In genomic region chr17:83964454-83965211, GRCm38 (mm10) we compare ENCODE assay signal across 11 mouse cellular contexts.
DNase-seq lines count a peak whose midpoint lies in the region; ATAC-seq lines count a peak whose summit lies in the region.
"Had no signal": no experiment of that assay in that cellular context is flagged by ENCODE, and none has a peak within 500 bp of the region (broad histone marks: within the 10 kb centered on the region; RNA-seq: fewer than 3 reads in every experiment).

No protein-coding gene starts in this region.

- H3K9ac ChIP-seq in hindbrain, embryonic 12.5 days, result 0 out of 2 replicates have a peak overlapping the region, but pooled peaks have one; percentile 18
- H3K9ac ChIP-seq in hindbrain, embryonic 13.5 days, result no peak overlapping the region
- H3K9ac ChIP-seq in forebrain, embryonic 11.5 days (ENCODE audit: low read length), result no peak overlapping the region
- peak overlapping the region; percentile 49; the same call in 1 of the 2 replicates for H3K9ac ChIP-seq in limb, embryonic 11.5 days (ENCODE audit: low read length)
- H3K9ac ChIP-seq: neural tube, embryonic 12.5 days had no signal

- H3K4me2 ChIP-seq in hindbrain, embryonic 12.5 days (replicated peaks), result no peak overlapping the region
- no peak overlapping the region for H3K4me2 ChIP-seq in hindbrain, embryonic 13.5 days
- no peak overlapping the region for H3K4me2 ChIP-seq in forebrain, embryonic 11.5 days (ENCODE audit: low read depth, low read length, severe bottlenecking)
- no peak overlapping the region for H3K4me2 ChIP-seq in limb, embryonic 11.5 days (ENCODE audit: low read depth, severe bottlenecking)
- H3K4me2 ChIP-seq: neural tube, embryonic 12.5 days had no signal

- DNase-seq in forebrain, embryonic 11.5 days (ENCODE audit: low spot score), result no peak
- DNase-seq in limb, embryonic 11.5 days (ENCODE audit: low spot score), result peak; percentile 80
- DNase-seq in liver, result no peak
- no peak for DNase-seq in frontal cortex, postnatal 36 days (ENCODE audit: low spot score in 2 of 2)
- DNase-seq: adrenal gland, postnatal 10 days; lung, adult 18-20 months; thymus, postnatal 36 days had no signal

- H3K27ac ChIP-seq in hindbrain, embryonic 12.5 days, result no peak overlapping the region
- no peak overlapping the region for H3K27ac ChIP-seq in hindbrain, embryonic 13.5 days
- H3K27ac ChIP-seq in forebrain, embryonic 11.5 days (ENCODE audit: low read depth, low read length), result 0 out of 2 replicates have a peak overlapping the region, but pooled peaks have one; percentile 34
- H3K27ac ChIP-seq in limb, embryonic 11.5 days (replicated peaks; ENCODE audit: low read depth, low read length), result peak overlapping the region; percentile 95
- H3K27ac ChIP-seq: neural tube, embryonic 12.5 days had no signal

- H3K4me1 ChIP-seq in hindbrain, embryonic 12.5 days, result peaks cover 12% of the 10 kb centered on the region
- H3K4me1 ChIP-seq in hindbrain, embryonic 13.5 days (replicated peaks), result peaks cover 15% of the 10 kb centered on the region
- H3K4me1 ChIP-seq in forebrain, embryonic 11.5 days (replicated peaks; ENCODE audit: control insufficient read depth, insufficient read depth, low read length), result peaks cover 7% of the 10 kb centered on the region; the same call in 1 of the 2 replicates
- peaks cover 45% of the 10 kb centered on the region for H3K4me1 ChIP-seq in limb, embryonic 11.5 days (ENCODE audit: control insufficient read depth, insufficient read depth, low read length)

- no peaks in the 10 kb centered on the region for H3K9me3 ChIP-seq in hindbrain, embryonic 12.5 days (replicated peaks)
- H3K9me3 ChIP-seq in hindbrain, embryonic 13.5 days, result no peaks in the 10 kb centered on the region
- no peaks in the 10 kb centered on the region for H3K9me3 ChIP-seq in forebrain, embryonic 11.5 days (ENCODE audit: control insufficient read depth, low read length)
- H3K9me3 ChIP-seq in limb, embryonic 11.5 days (ENCODE audit: control insufficient read depth, low read length), result no peaks in the 10 kb centered on the region

- no peaks in the 10 kb centered on the region for H3K36me3 ChIP-seq in hindbrain, embryonic 12.5 days
- no peaks in the 10 kb centered on the region for H3K36me3 ChIP-seq in hindbrain, embryonic 13.5 days
- no peaks in the 10 kb centered on the region for H3K36me3 ChIP-seq in forebrain, embryonic 11.5 days (ENCODE audit: control insufficient read depth, insufficient read depth, low read length)
- H3K36me3 ChIP-seq in limb, embryonic 11.5 days (ENCODE audit: control insufficient read depth, insufficient read depth, low read length), result no peaks in the 10 kb centered on the region
- H3K36me3 ChIP-seq: neural tube, embryonic 12.5 days had no signal

- no peak for ATAC-seq in hindbrain, embryonic 12.5 days (ENCODE audit: low FRiP score)
- ATAC-seq in hindbrain, embryonic 13.5 days (ENCODE audit: low FRiP score), result no peak
- ATAC-seq in common myeloid progenitor, adult 5-6 weeks (replicated peaks; ENCODE audit: low read depth, poor library complexity, severe bottlenecking), result 0 out of 2 replicates have a peak, but pooled peaks have one; percentile 7
- peak; percentile 53 for ATAC-seq in forebrain, embryonic 11.5 days (replicated peaks; ENCODE audit: low FRiP score)
- ATAC-seq in limb, embryonic 11.5 days (ENCODE audit: insufficient number of reproducible peaks, low FRiP score, low TSS enrichment, low read depth), result peak; percentile 75

- 39% methylated on average over 13 of the region's 13 CpGs for WGBS in hindbrain, embryonic 12.5 days
- WGBS in hindbrain, embryonic 13.5 days, result 35% methylated on average over 13 of the region's 13 CpGs
- WGBS in forebrain, embryonic 11.5 days, result 37% methylated on average over 13 of the region's 13 CpGs
- WGBS in limb, embryonic 11.5 days, result 4% methylated on average over 13 of the region's 13 CpGs

- no peaks in the 10 kb centered on the region for H3K27me3 ChIP-seq in hindbrain, embryonic 12.5 days
- no peaks in the 10 kb centered on the region for H3K27me3 ChIP-seq in hindbrain, embryonic 13.5 days
- no peaks in the 10 kb centered on the region for H3K27me3 ChIP-seq in forebrain, embryonic 11.5 days (ENCODE audit: control insufficient read depth, insufficient read depth, low read length)
- H3K27me3 ChIP-seq in limb, embryonic 11.5 days (ENCODE audit: control insufficient read depth, insufficient read depth, low read length), result no peaks in the 10 kb centered on the region
- H3K27me3 ChIP-seq: neural tube, embryonic 12.5 days had no signal

- no peak overlapping the region for H3K4me3 ChIP-seq in hindbrain, embryonic 12.5 days
- no peak overlapping the region for H3K4me3 ChIP-seq in hindbrain, embryonic 13.5 days
- no peak overlapping the region for H3K4me3 ChIP-seq in forebrain, embryonic 11.5 days (ENCODE audit: low read depth, low read length)
- H3K4me3 ChIP-seq in limb, embryonic 11.5 days (ENCODE audit: low read depth, low read length), result no peak overlapping the region
- H3K4me3 ChIP-seq: neural tube, embryonic 12.5 days had no signal

Comparison
In these comparisons a context has a peak if more than half of its experiments do, and no peak if none do; other contexts are left out.
1. H3K9ac ChIP-seq: peak in hindbrain, embryonic 12.5 days (single experiment) and limb, embryonic 11.5 days (single experiment); none in hindbrain, embryonic 13.5 days (single experiment) and forebrain, embryonic 11.5 days (single experiment).
2. ATAC-seq: peak in common myeloid progenitor, adult 5-6 weeks (single experiment), forebrain, embryonic 11.5 days (single experiment) and limb, embryonic 11.5 days (single experiment); none in hindbrain, embryonic 12.5 days (single experiment) and hindbrain, embryonic 13.5 days (single experiment).
3. H3K27ac ChIP-seq: peak in forebrain, embryonic 11.5 days (single experiment) and limb, embryonic 11.5 days (single experiment); none in hindbrain, embryonic 12.5 days (single experiment) and hindbrain, embryonic 13.5 days (single experiment).